Mouse (Mus musculus): ENCODE results near the gene Herc6.

- no peak for TF ChIP-seq CTCF (IDR thresholded peaks at IDR 0.05; ENCODE audit: extremely low read depth, insufficient read length, insufficient replicate concordance, low read depth, low read length)
- TF ChIP-seq POLR2A (IDR thresholded peaks at IDR 0.05; ENCODE audit: low read depth, low read length), result no peak
Measured at GRCm38 (mm10) chr6:57565452-57565851, 15.3 kb upstream of the Herc6 start.
